In genomic region chr11:51859561-51859960, GRCm38 (mm10) we compare ENCODE assay signal across 17 mouse cellular contexts. TPM values are rescaled to one million over a fixed set of nuclear protein-coding genes. Genes with fewer than 3 reads are reported as not detected.
DNase-seq lines count a peak whose midpoint lies in the region; ATAC-seq and TF ChIP-seq lines count a peak whose summit lies in the region.
"Had no signal": no experiment of that assay in that cellular context is flagged by ENCODE, and none has a peak within 500 bp of the region (broad histone marks: within the 10 kb centered on the region; RNA-seq: fewer than 3 reads in every experiment).

No protein-coding gene starts in this region.

- peak overlapping the region; percentile 8; the same call in 1 of the 2 replicates for H3K27ac ChIP-seq in kidney, adult 2 months (ENCODE audit: insufficient read depth, low read depth, low read length)
- H3K27ac ChIP-seq in lung, postnatal 0 days (ENCODE audit: low read length) = peak overlapping the region; percentile 100
- H3K27ac ChIP-seq: hindbrain, embryonic 12.5 days; midbrain, embryonic 13.5 days had no signal

- DNase-seq in adrenal gland, adult (ENCODE audit: inconsistent age in 2 of 2, low spot score in 1 of 2) = peak; percentile 45 to 79
- DNase-seq in adrenal gland, postnatal 25 days = no peak
- DNase-seq in kidney, adult 2 months = peak; percentile 63
- DNase-seq in kidney, postnatal 14 days = no peak
- DNase-seq in lung, postnatal 0 days (ENCODE audit: low spot score) = no peak
- no peak for DNase-seq in lung, adult 2 months
- DNase-seq in retina, postnatal 1 day = peak; percentile 26
- DNase-seq in thymus, postnatal 36 days = no peak
- DNase-seq: lung, embryonic 14.5 days; thymus, postnatal 25 days had no signal

- no peaks in the 10 kb centered on the region for H3K27me3 ChIP-seq in kidney, adult 2 months (replicated peaks; ENCODE audit: control insufficient read depth, insufficient read depth, low read length)
- H3K27me3 ChIP-seq in lung, postnatal 0 days (replicated peaks; ENCODE audit: insufficient read depth, low read length) = no peaks in the 10 kb centered on the region
- H3K27me3 ChIP-seq: embryonic facial prominence, embryonic 15.5 days; stomach, embryonic 15.5 days had no signal

- 48% methylated on average over 2 of the region's 2 CpGs for WGBS in kidney, adult 2 months
- WGBS in lung, postnatal 0 days = 38% methylated on average over 2 of the region's 2 CpGs
- WGBS in lung, adult 2 months = 65% methylated on average over 2 of the region's 2 CpGs

- H3K36me3 ChIP-seq in kidney, adult 2 months (ENCODE audit: control insufficient read depth, insufficient read depth, low read length) = no peaks in the 10 kb centered on the region
- H3K36me3 ChIP-seq in lung, postnatal 0 days (ENCODE audit: insufficient read depth, low read length) = no peaks in the 10 kb centered on the region
- H3K36me3 ChIP-seq: embryonic facial prominence, embryonic 15.5 days; forebrain, embryonic 10.5 days; hindbrain, embryonic 12.5 days; midbrain, embryonic 13.5 days; neural tube, embryonic 15.5 days; stomach, embryonic 15.5 days had no signal

- no peak for ATAC-seq in lung, postnatal 0 days
- ATAC-seq: inflammation-experienced regulatory T-cells, adult 6 months; midbrain, embryonic 13.5 days had no signal

- H3K4me1 ChIP-seq in kidney, adult 2 months (ENCODE audit: control insufficient read depth, insufficient read depth, low read length) = peaks cover 6% of the 10 kb centered on the region; the same call in 1 of the 2 replicates
- peaks cover 4% of the 10 kb centered on the region for H3K4me1 ChIP-seq in lung, postnatal 0 days (ENCODE audit: insufficient read depth, low read depth, low read length)
- peaks cover 6% of the 10 kb centered on the region for H3K4me1 ChIP-seq in lung, adult 2 months (ENCODE audit: control insufficient read depth, insufficient read depth, low read length)

- H3K9ac ChIP-seq in lung, postnatal 0 days (replicated peaks; ENCODE audit: low read depth) = no peak overlapping the region
- H3K9ac ChIP-seq: embryonic facial prominence, embryonic 15.5 days; midbrain, embryonic 13.5 days; neural tube, embryonic 15.5 days had no signal

- no peak for TF ChIP-seq CTCF in kidney, adult 2 months (conservative IDR thresholded peaks at IDR 0.05; ENCODE audit: insufficient read depth, insufficient read length, low read depth, low read length)
- no peak for TF ChIP-seq CTCF in lung, postnatal 0 days (IDR thresholded peaks at IDR 0.05)
- no peak for TF ChIP-seq CTCF in lung, adult 2 months (IDR thresholded peaks at IDR 0.05; ENCODE audit: insufficient read depth, low read length)

- TF ChIP-seq EP300 in lung, postnatal 0 days (IDR thresholded peaks at IDR 0.05) = no peak

- H3K9me3 ChIP-seq in lung, postnatal 0 days (ENCODE audit: low read length) = no peaks in the 10 kb centered on the region
- H3K9me3 ChIP-seq: embryonic facial prominence, embryonic 15.5 days; forebrain, embryonic 10.5 days; hindbrain, embryonic 12.5 days; midbrain, embryonic 13.5 days; neural tube, embryonic 15.5 days; stomach, embryonic 15.5 days had no signal

- no peak overlapping the region for H3K4me3 ChIP-seq in kidney, adult 2 months (ENCODE audit: insufficient read depth, low read depth, low read length)
- H3K4me3 ChIP-seq in lung, postnatal 0 days (ENCODE audit: low read depth, low read length) = no peak overlapping the region
- no peak overlapping the region for H3K4me3 ChIP-seq in lung, adult 2 months (replicated peaks; ENCODE audit: extremely low read depth, low read depth, low read length)

- no peak for TF ChIP-seq POLR2A in kidney, adult 2 months (IDR thresholded peaks at IDR 0.05; ENCODE audit: low read depth, low read length)
- no peak for TF ChIP-seq POLR2A in lung, adult 2 months (IDR thresholded peaks at IDR 0.05; ENCODE audit: borderline replicate concordance, extremely low read depth, low read depth, low read length)

- no peak overlapping the region for H3K4me2 ChIP-seq in lung, postnatal 0 days (replicated peaks; ENCODE audit: low read depth, low read length)

RNA-seq across cellular contexts. Expression of gene Jade2, which starts 2.1 kb away (rescaled TPM):
- 16.3 and 19.8 TPM in 2 replicates for total RNA-seq in adrenal gland, postnatal 25 days (2021)
- polyA plus RNA-seq in kidney, adult 2 months (2012; rRNA removed) = 13.4 and 13.8 TPM in 2 replicates
- 3.1 and 3.9 TPM in 2 replicates for polyA plus RNA-seq in lung, postnatal 0 days (2015; fragmentation: Nextera tagmentation; extraction: Ambion mirVana)
- polyA plus RNA-seq in lung, adult 2 months (2012; rRNA removed) = 23.6 and 33.3 TPM in 2 replicates

Comparison
In these comparisons a context has a peak if more than half of its experiments do, and no peak if none do; other contexts are left out.
1. DNase-seq: peak in adrenal gland, adult (2 of 2), kidney, adult 2 months (single experiment) and retina, postnatal 1 day (single experiment); none in adrenal gland, postnatal 25 days (single experiment), kidney, postnatal 14 days (single experiment), lung, postnatal 0 days (single experiment), lung, adult 2 months (single experiment) and thymus, postnatal 36 days (0 of 2).